Mouse (Mus musculus): ENCODE measurements around the gene Stmnd1.
"Not testable (repeated sequence)": the region's sequence is repeated elsewhere in the genome, so short reads cannot be mapped to it uniquely, and the experiment has no call there.

The Stmnd1 gene

DNA sequence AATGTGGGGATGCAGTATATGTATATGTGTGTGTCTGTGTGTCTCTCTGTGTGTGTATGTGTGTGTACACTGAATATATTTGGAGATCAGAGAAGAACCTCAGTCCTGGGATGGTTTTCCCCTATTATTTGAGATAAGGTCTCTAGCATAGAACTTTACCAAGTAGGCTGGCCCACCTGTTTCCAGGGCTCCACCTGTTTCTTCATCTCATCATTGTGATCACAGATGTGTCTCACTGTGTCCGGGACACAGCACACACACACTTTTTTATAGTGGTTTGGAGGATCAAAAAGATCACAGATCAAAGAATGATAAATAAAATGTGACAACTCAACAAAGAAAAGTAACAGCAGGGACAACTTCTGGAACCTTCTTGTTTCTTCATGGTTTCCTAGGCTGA lies 17.0 kb downstream of the Stmnd1 start:
- DNase-seq (ENCODE audit: low spot score): no peak

DNA sequence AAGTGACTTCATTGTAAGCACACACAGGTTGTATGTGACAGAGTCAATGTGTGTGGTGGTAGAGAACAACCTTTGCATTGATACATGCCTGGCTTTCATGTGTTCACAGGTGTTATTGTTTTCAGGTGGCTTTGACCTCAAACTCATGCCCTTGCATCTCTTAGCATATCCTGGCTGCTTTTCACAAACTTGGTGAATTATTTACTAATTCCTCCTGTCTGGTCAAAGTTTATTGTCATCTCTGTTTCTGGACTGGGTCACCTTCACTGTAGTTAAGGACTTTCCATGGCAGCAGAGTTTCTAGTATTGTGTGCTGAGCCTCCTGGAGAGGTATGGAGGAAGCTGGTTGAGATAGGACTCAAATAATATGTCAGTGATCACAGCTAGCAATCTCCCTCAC lies 20.8 kb downstream of the Stmnd1 start:
- no peak for DNase-seq (ENCODE audit: low spot score)

DNA sequence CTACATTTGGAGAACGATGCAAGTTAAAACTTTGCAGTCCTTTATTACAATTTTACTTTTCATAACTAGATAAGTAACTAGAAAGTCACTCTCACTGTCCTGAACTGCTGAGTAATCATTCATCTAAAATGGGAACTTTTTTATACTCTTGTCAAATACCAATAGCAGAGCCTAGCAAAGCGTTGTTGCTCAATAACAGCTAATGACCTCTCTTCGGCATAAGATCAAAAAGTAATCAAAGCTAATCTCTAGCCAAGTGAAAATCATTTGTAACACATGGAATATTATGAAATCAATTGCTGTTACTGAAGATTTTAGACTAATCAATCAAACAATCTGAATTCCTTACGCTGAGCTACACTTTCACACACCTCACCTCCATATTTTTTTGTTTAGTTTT lies 24.2 kb downstream of the Stmnd1 start:
- no peak for DNase-seq (ENCODE audit: low spot score)

DNA sequence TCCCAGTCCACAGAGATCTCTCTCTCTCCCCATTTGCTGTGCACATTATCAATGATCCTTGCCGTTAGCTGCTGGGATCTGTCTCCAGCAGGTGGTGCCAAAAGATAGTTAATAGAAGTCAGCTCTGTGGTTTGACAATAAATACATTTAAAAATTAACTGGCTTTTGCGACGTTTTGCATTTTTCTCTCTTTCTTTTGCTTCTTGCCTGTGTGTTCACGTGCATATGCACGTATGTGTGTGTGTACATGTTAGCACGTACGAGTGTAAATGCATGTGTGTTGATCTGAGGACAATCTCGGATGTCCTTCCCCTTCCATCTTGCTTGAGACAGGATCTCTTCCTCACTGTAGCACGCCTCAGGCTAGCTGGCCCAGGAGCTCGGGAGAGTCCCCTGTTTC lies 37.3 kb downstream of the Stmnd1 start:
- DNase-seq (ENCODE audit: low spot score): no peak

DNA sequence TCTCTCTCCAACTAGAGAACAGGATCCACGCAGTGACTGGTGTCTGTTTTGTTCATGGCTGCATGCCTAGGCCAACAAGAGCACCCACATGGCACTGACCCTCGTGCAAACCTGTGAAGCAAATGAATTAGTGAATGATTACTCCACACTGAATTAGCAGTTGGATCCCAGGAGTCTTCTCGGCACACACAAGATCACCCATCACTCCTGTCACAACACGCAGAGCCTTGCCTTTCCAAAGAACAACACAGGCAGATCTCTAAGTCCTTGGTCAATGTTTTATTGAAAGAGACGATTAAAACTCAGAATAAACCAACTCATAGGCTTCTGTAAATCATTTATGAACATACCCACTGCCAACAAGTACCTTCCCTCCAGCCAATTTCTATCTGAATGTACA lies 39.7 kb downstream of the Stmnd1 start:
- DNase-seq (ENCODE audit: low spot score): no peak

DNA sequence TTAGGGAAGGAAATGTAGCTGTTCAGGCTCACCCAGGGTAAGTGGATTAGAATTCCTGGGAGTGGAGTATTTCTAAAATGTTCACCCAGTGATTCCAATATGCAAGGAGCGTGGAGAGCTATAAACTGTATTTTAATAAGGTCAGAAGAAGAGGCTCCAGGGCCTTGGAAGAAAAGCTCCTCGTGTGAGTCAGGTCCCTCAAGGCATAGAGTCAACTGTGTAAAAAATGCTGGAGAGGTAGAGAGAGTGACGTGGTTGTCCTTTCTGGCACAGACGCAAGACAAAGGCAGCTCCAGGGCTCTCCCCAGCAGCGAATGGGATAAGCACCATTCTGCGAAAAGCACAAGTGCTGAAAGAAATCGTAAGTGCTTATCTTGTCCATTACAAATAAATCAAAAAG lies 41.6 kb downstream of the Stmnd1 start:
- DNase-seq (ENCODE audit: low spot score): no peak

DNA sequence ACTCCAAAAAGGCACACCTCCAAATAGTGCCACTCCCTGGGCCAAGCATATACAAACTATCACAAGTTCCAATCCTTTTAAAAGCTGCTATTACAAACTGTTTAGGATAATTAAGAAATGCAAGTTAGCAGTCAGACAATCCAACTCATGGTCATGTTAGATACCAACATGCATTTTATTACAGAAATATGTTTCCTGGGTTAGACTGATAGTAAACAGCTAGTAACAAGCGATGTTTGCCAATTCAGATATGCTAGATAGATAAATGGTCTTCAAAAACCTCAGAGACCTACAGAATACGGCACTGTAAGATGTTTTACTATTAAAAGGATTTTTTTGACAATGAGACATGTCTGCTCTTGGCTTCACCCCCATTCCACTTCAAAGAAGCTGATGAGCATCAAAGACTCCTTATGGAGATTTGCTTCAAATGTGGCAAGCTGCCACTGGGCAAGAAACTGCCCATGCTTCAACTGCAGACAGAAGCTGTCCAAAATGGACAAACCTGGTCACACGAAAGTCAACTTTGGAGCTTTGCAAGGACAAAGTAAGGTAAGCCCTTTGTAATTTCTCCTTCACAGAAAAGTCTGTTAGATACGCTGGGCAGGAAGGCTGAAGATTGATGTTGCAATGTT lies 52.9 kb downstream of the Stmnd1 start:
- DNase-seq (ENCODE audit: low spot score): no peak

DNA sequence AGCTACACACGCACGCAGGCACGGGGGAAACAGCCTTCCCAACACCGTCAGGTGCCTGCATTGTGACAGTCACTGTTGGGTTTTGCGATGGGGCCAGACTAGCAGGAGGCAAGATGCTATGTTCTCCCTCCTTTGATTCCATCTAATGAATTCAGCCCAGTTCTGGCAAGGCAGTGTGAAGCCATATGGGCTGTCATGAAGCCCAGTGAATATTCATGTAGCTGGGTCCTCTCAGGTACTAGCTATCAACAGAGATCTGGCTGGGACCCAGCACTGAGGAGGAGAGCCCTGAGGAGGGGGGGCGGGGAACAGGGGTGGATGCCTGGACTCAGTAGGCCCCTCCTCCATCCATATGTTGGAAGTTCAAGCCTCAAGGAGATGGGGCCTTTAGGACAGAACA lies 61.5 kb downstream of the Stmnd1 start:
- no peak for DNase-seq (ENCODE audit: low spot score)

DNA sequence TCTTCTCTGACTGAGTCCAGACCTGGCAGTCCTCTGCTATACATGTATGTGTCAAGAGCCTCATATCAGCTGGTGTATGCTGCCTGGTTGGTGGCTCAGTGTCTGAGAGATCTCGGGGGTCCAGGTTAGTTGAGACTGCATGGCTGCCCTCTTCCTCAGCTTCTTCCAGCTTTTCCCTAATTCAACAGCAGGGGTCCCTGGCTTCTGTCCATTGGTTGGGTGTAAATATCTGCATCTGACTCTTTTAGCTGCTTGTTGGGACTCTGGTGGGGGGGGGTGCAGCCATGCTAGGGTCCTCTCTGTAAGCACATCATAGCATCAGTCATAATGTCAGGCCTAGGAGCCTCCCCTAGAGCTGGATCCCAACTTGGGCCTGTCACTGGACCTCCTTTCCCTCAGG lies 62.8 kb downstream of the Stmnd1 start:
- DNase-seq (ENCODE audit: low spot score): not testable (repeated sequence)

DNA sequence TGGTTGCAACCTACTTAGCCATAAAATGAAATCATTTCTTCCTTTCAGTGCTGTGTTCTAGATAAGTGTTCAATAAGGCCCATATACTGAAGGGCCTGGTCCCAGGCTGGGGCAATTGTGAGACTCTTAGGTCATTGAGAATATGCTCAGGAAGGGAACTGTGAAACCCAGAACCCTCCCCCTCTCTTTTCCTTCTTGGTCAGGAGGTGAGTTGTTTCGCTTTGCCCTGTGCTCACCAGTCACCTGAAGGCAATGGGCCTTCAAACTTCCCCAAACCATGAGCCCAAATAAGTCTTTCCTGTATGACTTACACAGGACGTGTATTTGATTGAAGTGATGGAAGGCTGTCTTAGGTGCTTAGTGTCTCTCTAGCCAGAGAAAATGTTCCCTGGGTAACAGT lies 64.3 kb downstream of the Stmnd1 start:
- DNase-seq (ENCODE audit: low spot score): no peak

DNA sequence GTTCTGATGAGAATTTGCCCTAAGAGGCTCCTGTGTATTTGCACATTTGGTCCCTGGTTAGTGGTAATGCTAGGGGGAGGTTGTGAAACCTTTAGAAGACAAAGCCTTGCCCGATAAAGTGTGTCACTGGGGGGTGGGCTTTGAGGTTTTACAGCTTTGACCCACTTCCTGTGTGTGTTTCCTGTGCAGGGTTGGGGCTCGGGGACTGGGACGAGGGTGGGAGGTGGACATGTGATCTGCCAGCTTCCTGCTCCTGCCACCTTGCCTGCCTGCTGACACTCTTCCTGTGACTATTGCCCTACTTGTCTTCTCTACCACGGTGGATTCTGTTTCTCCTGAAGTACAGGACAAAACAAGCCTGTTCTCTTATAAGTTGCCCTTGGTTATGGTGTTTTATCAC lies 66.4 kb downstream of the Stmnd1 start:
- no peak for DNase-seq (ENCODE audit: low spot score)

DNA sequence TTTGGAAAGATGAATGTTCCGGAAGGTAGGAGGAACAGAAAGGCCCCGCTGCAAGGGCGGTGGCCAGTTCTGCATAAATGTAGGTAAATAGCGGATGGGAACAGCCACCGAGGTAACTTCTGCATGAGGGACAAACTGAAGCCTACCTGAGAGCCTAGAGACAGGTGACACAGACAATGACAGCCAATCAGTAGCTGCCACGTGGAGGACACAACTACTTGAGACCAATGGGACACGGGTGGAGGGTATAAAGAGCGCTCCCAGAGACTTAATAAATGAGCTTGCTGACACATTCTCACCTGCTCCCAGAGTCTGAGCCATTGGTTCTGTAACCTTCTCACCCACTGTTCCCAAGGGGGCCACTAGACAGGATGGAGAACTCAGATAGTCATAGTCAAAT lies 67.1 kb downstream of the Stmnd1 start:
- DNase-seq (ENCODE audit: low spot score): no peak

DNA sequence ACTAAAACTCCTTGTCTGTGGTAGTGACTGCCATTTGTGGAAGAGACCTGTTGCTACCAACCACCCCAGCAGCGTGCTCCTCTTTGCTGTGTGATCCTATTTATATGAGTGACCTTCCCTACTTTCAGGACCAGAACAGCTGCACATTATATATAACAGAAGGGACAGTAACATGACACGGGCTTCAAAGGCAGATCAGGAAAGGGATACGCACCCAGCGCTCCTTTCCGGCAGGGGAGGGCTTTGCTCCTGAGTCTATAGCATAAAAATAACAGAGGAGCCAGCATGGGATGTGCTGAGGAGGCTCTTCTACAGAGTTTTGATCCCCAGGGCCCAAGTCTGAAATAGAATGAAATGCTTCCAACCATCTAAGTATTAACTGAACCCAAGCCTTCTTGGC lies 67.9 kb downstream of the Stmnd1 start:
- DNase-seq (ENCODE audit: low spot score): no peak

DNA sequence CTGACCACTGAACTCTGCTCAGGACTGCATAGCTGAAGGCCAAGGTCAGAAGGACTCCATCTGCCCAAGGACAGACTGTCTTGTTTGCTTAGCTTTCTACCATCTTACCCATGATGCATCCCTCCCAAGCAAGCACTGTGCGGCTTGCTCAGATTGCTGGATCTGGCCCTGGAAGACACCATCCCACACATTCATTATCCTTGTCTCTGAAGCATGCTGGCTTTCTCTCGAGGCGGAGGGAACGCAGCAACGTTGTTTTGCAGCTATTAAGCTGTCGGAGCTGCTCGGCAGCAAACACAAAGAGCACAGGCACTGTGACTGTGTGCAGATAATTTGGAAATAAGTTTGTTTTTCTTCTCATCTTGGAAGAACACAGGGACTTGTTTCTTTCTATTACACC lies 69.7 kb downstream of the Stmnd1 start:
- DNase-seq (ENCODE audit: low spot score): peak; percentile 6

DNA sequence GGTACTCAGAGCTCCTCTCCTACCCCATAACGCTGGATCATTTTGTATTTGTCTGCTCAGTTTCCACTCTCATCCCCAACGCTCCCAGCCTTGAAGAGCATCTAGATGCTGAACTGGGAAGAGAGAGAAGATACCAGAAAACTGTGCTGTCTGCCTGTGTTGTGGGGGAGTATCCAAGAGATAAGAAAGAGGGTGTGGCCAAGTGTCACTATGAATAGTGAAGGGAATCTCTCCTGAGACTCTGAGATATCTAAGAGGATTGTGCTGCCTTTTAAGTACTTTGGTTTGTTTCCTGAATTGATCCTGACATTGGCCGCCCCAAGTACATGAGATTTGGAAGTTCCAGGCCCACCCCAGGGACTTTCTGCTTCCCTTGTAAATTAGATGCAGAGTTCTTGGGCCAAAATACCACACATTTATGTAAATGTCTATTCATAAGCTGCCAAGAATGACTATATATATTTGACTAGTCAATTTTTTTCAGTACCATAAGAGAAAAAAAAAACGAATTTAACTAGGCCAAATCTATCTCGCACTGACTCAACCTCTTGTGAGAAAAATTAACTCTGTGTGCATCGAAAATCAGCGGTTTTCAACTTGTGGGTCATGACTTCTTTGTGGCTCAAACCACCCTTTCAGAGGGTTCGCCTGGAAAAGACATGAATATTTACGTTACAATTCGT lies 73.5 kb downstream of the Stmnd1 start:
- DNase-seq (ENCODE audit: low spot score): no peak

DNA sequence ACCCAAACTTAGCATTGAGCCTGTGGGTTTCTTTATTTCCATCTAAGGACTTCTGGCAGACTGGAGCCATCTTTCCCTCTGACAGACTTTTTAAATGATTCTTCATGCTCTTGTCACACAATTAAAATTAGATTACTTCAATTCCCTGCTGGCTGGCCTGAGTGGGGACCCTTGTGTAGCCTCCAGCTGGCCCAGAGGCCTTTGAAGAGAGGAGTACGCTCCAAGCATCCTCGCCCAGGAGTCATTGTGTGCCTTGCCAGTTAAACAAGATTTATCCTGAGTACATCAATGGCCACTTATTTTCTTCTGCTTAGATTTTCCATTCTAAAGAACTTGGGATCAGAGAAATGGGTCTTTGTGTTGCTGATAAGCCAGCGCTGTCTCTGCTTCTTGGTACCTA lies 76.1 kb downstream of the Stmnd1 start:
- no peak for DNase-seq (ENCODE audit: low spot score)

Data from testis, postnatal 14 days (tissue).